Mouse (Mus musculus) cortical plate, adult 2 months (tissue): ENCODE measurements around the gene Eif2s1.

ENCODE experiments used
- CTCF ChIP-seq: fragments of 200-500 bp; IDR thresholded peaks from 2 replicates; pipeline ENCODE4 v1.5.1; 2011; ENCODE audit warnings: mild to moderate bottlenecking, control low read depth, low read length; ENCODE audit not compliant: insufficient read depth; ENCODE audit errors: extremely low read depth
- POLR2A ChIP-seq: fragments of 200-500 bp; IDR thresholded peaks from 2 replicates; pipeline ENCODE4 v1.6.1; 2011; ENCODE audit warnings: mild to moderate bottlenecking, low read length, control low read depth; ENCODE audit not compliant: insufficient read depth; ENCODE audit errors: extremely low read depth

DNA sequence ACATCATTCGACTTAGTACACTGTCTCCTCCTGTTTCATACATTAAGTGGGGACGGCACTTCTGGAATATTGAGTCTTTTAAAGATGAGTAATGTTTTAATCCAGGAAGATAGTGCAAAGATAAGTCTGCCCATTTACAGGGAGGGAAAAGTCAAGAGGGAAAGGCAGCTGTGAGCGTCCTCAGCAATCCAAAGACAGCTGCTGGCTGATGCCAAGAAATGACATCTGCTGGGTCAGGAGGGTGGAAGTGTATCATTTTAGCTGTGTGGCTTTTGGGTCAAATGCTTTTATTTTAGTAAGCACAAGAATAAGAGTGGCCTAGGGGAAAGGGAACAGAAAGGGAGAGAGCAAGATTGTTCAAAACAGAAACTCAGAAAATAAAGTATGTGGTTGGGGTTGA lies 60.4 kb downstream of the Eif2s1 start:
- TF ChIP-seq POLR2A (no peak), CTCF (no peak)
